Mouse (Mus musculus) C2C12 (cell line): Measurements from ENCODE around the gene Blvra.

Experiments used
- CTCF ChIP-seq: IDR thresholded peaks from one replicate; pipeline ENCODE4 v1.5.1; 2011; ENCODE audit not compliant: control insufficient read depth, insufficient read depth, insufficient read length
- MAX ChIP-seq: IDR thresholded peaks from one replicate; pipeline ENCODE4 v1.6.1; 2011; ENCODE audit warnings: mild to moderate bottlenecking, control low read depth
- USF1 ChIP-seq: IDR thresholded peaks from one replicate; pipeline ENCODE4 v1.6.1; 2011; ENCODE audit warnings: low read depth, mild to moderate bottlenecking, control low read depth, moderate library complexity

GRCm38 (mm10) chr2:127145699-127146098 lies 75.2 kb downstream of the Blvra start:
- TF ChIP-seq CTCF (no peak), MAX (no peak), USF1 (no peak)
